Mouse (Mus musculus) kidney, adult 2 months (tissue): ENCODE data around the gene Fam163a. TPM values are rescaled to one million over a fixed set of nuclear protein-coding genes. Genes with fewer than 3 reads are reported as not detected.
A peak's percentile ranks its signal among the peaks of the same experiment; 100 is the strongest.
"Not testable (repeated sequence)": the region's sequence is repeated elsewhere in the genome, so short reads cannot be mapped to it uniquely, and the experiment has no call there.

Source experiments
- DNase-seq: peaks from one replicate; pipeline ENCODE4 v3.0.0; 2021
- H3K27ac ChIP-seq: fragments of 200-500 bp; 2 replicates; pipeline ENCODE4 v1.5.1; 2012; ENCODE audit warnings: low read depth, low read length, control low read depth, inconsistent platforms; ENCODE audit not compliant: insufficient read depth
- H3K27me3 ChIP-seq: fragments of 200-500 bp; replicated peaks from 2 replicates; pipeline ENCODE4 v1.6.1; 2012; ENCODE audit warnings: mild to moderate bottlenecking, moderate library complexity, low read length, inconsistent platforms; ENCODE audit not compliant: control insufficient read depth, insufficient read depth
- H3K36me3 ChIP-seq: fragments of 200-500 bp; 2 replicates; pipeline ENCODE4 v1.6.1; 2012; ENCODE audit warnings: mild to moderate bottlenecking, moderate library complexity, low read length, inconsistent platforms; ENCODE audit not compliant: control insufficient read depth, insufficient read depth
- H3K4me1 ChIP-seq: fragments of 200-500 bp; 2 replicates; pipeline ENCODE4 v1.6.1; 2011; ENCODE audit warnings: low read length; ENCODE audit not compliant: control insufficient read depth, insufficient read depth
- H3K4me3 ChIP-seq: fragments of 200-500 bp; 2 replicates; pipeline ENCODE4 v1.5.1; 2011; ENCODE audit warnings: mild to moderate bottlenecking, low read depth, low read length, control low read depth; ENCODE audit not compliant: insufficient read depth
- CTCF ChIP-seq: fragments of 200-500 bp; conservative IDR thresholded peaks from 2 replicates; pipeline ENCODE4 v1.5.1; 2011; ENCODE audit warnings: low read depth, mild to moderate bottlenecking, control low read depth, low read length, moderate library complexity, mixed read lengths; ENCODE audit not compliant: insufficient read depth, insufficient read length
- POLR2A ChIP-seq: fragments of 200-500 bp; IDR thresholded peaks from one replicate; pipeline ENCODE4 v1.6.1; 2011; ENCODE audit warnings: low read depth, low read length, control low read depth
- WGBS: fragments of 180-500 bp; shearing (Covaris S2); methylation state at CpG from one replicate; pipeline ENCODE4 v1.1.7; 2018; 5-methylcytosine and 5-hydroxymethylcytosine counted together
- polyA plus RNA-seq: library from polyadenylated mRNA; depleted of rRNA; stranded (reverse); fragments of >200 nt; gene quantifications from 2 replicates; pipeline ENCODE4 v1.2.3, GENCODE M21; 2012

The Fam163a gene
- polyA plus RNA-seq, 1 experiment = 6.9 TPM

GRCm38 (mm10) chr1:156042481-156042880 lies 162.3 kb downstream of the Fam163a start:
- Histone ChIP-seq H3K36me3 (no peaks in the 10 kb centered on the region; the same call in 1 of the 2 replicates), H3K27me3 (no peaks in the 10 kb centered on the region), H3K4me1 (peaks cover 32% of the 10 kb centered on the region; the same call in 1 of the 2 replicates), H3K27ac (no peak overlapping the region), H3K4me3 (no peak overlapping the region)
- no peak for TF ChIP-seq POLR2A
- TF ChIP-seq CTCF = no peak
- DNase-seq = no peak
- WGBS = 62% methylated on average over 5 of the region's 5 CpGs

GRCm38 (mm10) chr1:156041451-156042241 lies 163.2 kb downstream of the Fam163a start:
- TF ChIP-seq POLR2A = no peak
- TF ChIP-seq CTCF = no peak
- Histone ChIP-seq H3K4me3 (peak overlapping the region; percentile 36), H3K27ac (peak overlapping the region; percentile 51), H3K4me1 (peaks cover 32% of the 10 kb centered on the region; the same call in 1 of the 2 replicates), H3K27me3 (no peaks in the 10 kb centered on the region), H3K36me3 (no peaks in the 10 kb centered on the region; the same call in 1 of the 2 replicates)
- WGBS = 13% methylated on average over 7 of the region's 7 CpGs
- DNase-seq = no peak

- WGBS = under 1% methylated on average over 22 of the region's 22 CpGs
Measured at GRCm38 (mm10) chr1:156040731-156041401, 164.0 kb downstream of the Fam163a start.

GRCm38 (mm10) chr1:156039989-156040388 lies 164.8 kb downstream of the Fam163a start:
- H3K4me3 ChIP-seq, H3K27ac ChIP-seq, H3K36me3 ChIP-seq, H3K27me3 ChIP-seq, DNase-seq: not testable (repeated sequence)
- 71% methylated on average over 7 of the region's 7 CpGs for WGBS
- 0 out of 2 replicates have a peak, but pooled peaks have one; percentile 9 for TF ChIP-seq CTCF
- peaks cover 24% of the 10 kb centered on the region; the same call in 1 of the 2 replicates for H3K4me1 ChIP-seq

More at GRCm38 (mm10) chr1:156040731-156041401, 164.0 kb downstream of the Fam163a start:
- H3K27ac ChIP-seq = peak overlapping the region; percentile 51
- no peaks in the 10 kb centered on the region; the same call in 1 of the 2 replicates for H3K36me3 ChIP-seq
- peaks cover 31% of the 10 kb centered on the region; the same call in 1 of the 2 replicates for H3K4me1 ChIP-seq
- TF ChIP-seq POLR2A (peak; percentile 97), CTCF (0 out of 2 replicates have a peak, but pooled peaks have one; percentile 3)
- H3K4me3 ChIP-seq = peak overlapping the region; percentile 36
- peak; percentile 97 for DNase-seq
- no peaks in the 10 kb centered on the region for H3K27me3 ChIP-seq

GRCm38 (mm10) chr1:156037144-156037583 lies 167.7 kb downstream of the Fam163a start:
- H3K27me3 ChIP-seq = no peaks in the 10 kb centered on the region
- no peak for TF ChIP-seq CTCF
- peak; percentile 24 for TF ChIP-seq POLR2A
- peaks cover 1% of the 10 kb centered on the region; the same call in 1 of the 2 replicates for H3K36me3 ChIP-seq
- peak overlapping the region; percentile 42 for H3K4me3 ChIP-seq
- peak overlapping the region; percentile 97 for H3K27ac ChIP-seq
- peak; percentile 70 for DNase-seq
- H3K4me1 ChIP-seq = peaks cover 6% of the 10 kb centered on the region; the same call in 1 of the 2 replicates
- 2% methylated on average over 5 of the region's 5 CpGs for WGBS

- WGBS = under 1% methylated on average over 59 of the region's 59 CpGs
- Histone ChIP-seq H3K4me3 (peak within 1 kb of the TSS; percentile 92), H3K27ac (peak within 1 kb of the TSS; percentile 99), H3K36me3 (peaks cover 1% of the 10 kb centered on the region; the same call in 1 of the 2 replicates), H3K4me1 (peaks cover 6% of the 10 kb centered on the region; the same call in 1 of the 2 replicates), H3K27me3 (no peaks in the 10 kb centered on the region)
- TF ChIP-seq CTCF (peak; percentile 89), POLR2A (peak; percentile 65)
- peak; percentile 99 for DNase-seq
Measured at GRCm38 (mm10) chr1:156035930-156036737, 168.7 kb downstream of the Fam163a start, which contains the start of gene Tor1aip1. TSS of gene Tor1aip1 (minus strand) at chr1:156036480.
